ENCODE assay signal across 20 mouse cellular contexts in the genomic region with DNA sequence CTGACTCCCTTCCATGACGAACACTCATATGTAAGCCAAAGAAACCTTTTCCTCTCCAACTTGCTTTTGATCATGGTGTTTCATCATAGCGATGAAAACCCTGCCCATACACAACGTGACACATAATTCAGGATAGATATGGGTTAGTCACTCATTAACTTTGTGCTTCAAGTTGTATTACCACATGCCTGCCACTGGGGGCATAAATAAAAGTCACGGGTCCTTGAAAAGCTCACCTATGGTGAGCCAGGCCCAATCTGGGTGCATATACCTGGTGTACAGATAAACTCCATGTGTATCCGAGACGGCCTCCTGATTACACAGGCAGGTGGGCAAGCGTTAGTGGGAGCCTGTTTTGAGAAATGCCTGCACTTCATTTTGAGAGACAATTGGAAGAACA. TPM values are rescaled to one million over a fixed set of nuclear protein-coding genes. Genes with fewer than 3 reads are reported as not detected.
DNase-seq lines count a peak whose midpoint lies in the region; ATAC-seq and TF ChIP-seq lines count a peak whose summit lies in the region.
"Had no signal": no experiment of that assay in that cellular context is flagged by ENCODE, and none has a peak within 500 bp of the region (broad histone marks: within the 10 kb centered on the region; RNA-seq: fewer than 3 reads in every experiment).

No protein-coding gene starts in this region.

- no peaks in the 10 kb centered on the region for H3K4me1 ChIP-seq in kidney, postnatal 0 days (replicated peaks; ENCODE audit: insufficient read depth, low read length)

- intact Hi-C loops in left cerebral cortex, postnatal 10 days (cut with DNase I): loop anchor here (10.0 kb wide), 1 partner anchor 1148 kb away; no protein-coding TSS in a partner anchor

- no peaks in the 10 kb centered on the region for H3K9me3 ChIP-seq in kidney, postnatal 0 days (replicated peaks; ENCODE audit: low read length)

- no peak for DNase-seq in kidney, postnatal 0 days (ENCODE audit: low spot score)
- no peak for DNase-seq in kidney, postnatal 4 days
- DNase-seq in 3T3-L1 (ENCODE audit: low read depth, low spot score): peak; percentile 10
- peak; percentile 16 for DNase-seq in CD4-positive helper T cell, adult 2 months (ENCODE audit: low read depth, low spot score)
- no peak for DNase-seq in c-Kit-positive CD71-positive TER-119-positive erythroid progenitor cells, embryonic 14.5 days (ENCODE audit: low spot score)
- DNase-seq in left cerebral cortex, postnatal 10 days (ENCODE audit: extremely low spot score in 1 of 2, low spot score in 2 of 2): no peak
- DNase-seq: cerebellum, adult 11 months; cerebellum, postnatal 36 days; kidney, adult 18-20 months; liver; midbrain, embryonic 14.5 days had no signal

- WGBS in kidney, postnatal 0 days: 92% methylated on average over 7 of the region's 7 CpGs

- ATAC-seq in kidney, postnatal 0 days (replicated peaks; ENCODE audit: low FRiP score, low read depth): no peak
- ATAC-seq in activated CD4-positive, CD25-positive, alpha-beta regulatory T cell, adult 4 months: peak; percentile 81
- no peak for ATAC-seq in frontal cortex, adult (ENCODE audit: low TSS enrichment)

- no peak overlapping the region for H3K4me3 ChIP-seq in kidney, postnatal 0 days (replicated peaks; ENCODE audit: low read depth, low read length)
- H3K4me3 ChIP-seq: embryonic facial prominence, embryonic 13.5 days; forebrain, embryonic 12.5 days; neural tube, embryonic 12.5 days had no signal

- no peak overlapping the region for H3K27ac ChIP-seq in kidney, postnatal 0 days
- H3K27ac ChIP-seq: embryonic facial prominence, embryonic 13.5 days; forebrain, embryonic 12.5 days; neural tube, embryonic 12.5 days had no signal

- H3K9ac ChIP-seq in kidney, postnatal 0 days (ENCODE audit: low read depth, low read length): no peak overlapping the region
- H3K9ac ChIP-seq: embryonic facial prominence, embryonic 13.5 days; forebrain, embryonic 12.5 days; neural tube, embryonic 12.5 days had no signal

- H3K36me3 ChIP-seq in kidney, postnatal 0 days (ENCODE audit: insufficient read depth, low read length): no peaks in the 10 kb centered on the region
- H3K36me3 ChIP-seq: embryonic facial prominence, embryonic 13.5 days; forebrain, embryonic 12.5 days; G1E; neural tube, embryonic 12.5 days had no signal

- no peak overlapping the region for H3K4me2 ChIP-seq in kidney, postnatal 0 days (ENCODE audit: low read length)
- H3K4me2 ChIP-seq: embryonic facial prominence, embryonic 13.5 days; forebrain, embryonic 12.5 days; heart, embryonic 11.5 days; neural tube, embryonic 12.5 days had no signal

- peak; percentile 41 for TF ChIP-seq CTCF in kidney, postnatal 0 days (IDR thresholded peaks at IDR 0.05; ENCODE audit: low read depth)

- H3K27me3 ChIP-seq in kidney, postnatal 0 days (ENCODE audit: insufficient read depth, low read length): no peaks in the 10 kb centered on the region
- H3K27me3 ChIP-seq: neural tube, embryonic 12.5 days had no signal

RNA-seq across cellular contexts. Expression of a gene that starts 15.2 kb away (rescaled TPM):
- polyA plus RNA-seq in kidney, postnatal 0 days (2015; fragmentation: Nextera tagmentation; extraction: Ambion mirVana): 0.19 and 0.45 TPM in 2 replicates
- 10 to 100 TPM; 10.7 to 12.4 TPM for polyA plus RNA-seq in activated CD4-positive, CD25-positive, alpha-beta regulatory T cell, adult 4 months (2017; shearing (Covaris generic))
- total RNA-seq in left cerebral cortex, postnatal 10 days (2021): under 1 TPM in 1 of 2 experiments, not detected in 1; 0.19 TPM
- total RNA-seq: adrenal gland, postnatal 4 days; G1E; gastrocnemius, adult 8-10 months had no signal
- polyA plus RNA-seq: G1E; midbrain, embryonic 14.5 days; neural tube, embryonic 12.5 days had no signal

Comparison
In these comparisons a context has a peak if more than half of its experiments do, and no peak if none do; other contexts are left out.
1. DNase-seq: peak in 3T3-L1 (single experiment) and CD4-positive helper T cell, adult 2 months (single experiment); none in kidney, postnatal 0 days (single experiment), kidney, postnatal 4 days (0 of 2), c-Kit-positive CD71-positive TER-119-positive erythroid progenitor cells, embryonic 14.5 days (single experiment) and left cerebral cortex, postnatal 10 days (0 of 2).